Mouse (Mus musculus) lung, adult 2 months (tissue): ENCODE results near the gene Ticrr. TPM values are rescaled to one million over a fixed set of nuclear protein-coding genes. Genes with fewer than 3 reads are reported as not detected.

ENCODE experiments used
- DNase-seq: peaks from one replicate; pipeline ENCODE4 v3.0.0; 2022
- H3K4me1 ChIP-seq: fragments of 200-500 bp; 2 replicates; pipeline ENCODE4 v1.6.1; 2011; ENCODE audit warnings: low read length; ENCODE audit not compliant: control insufficient read depth, insufficient read depth
- H3K4me3 ChIP-seq: fragments of 200-500 bp; replicated peaks from 2 replicates; pipeline ENCODE3; 2011; ENCODE audit warnings: low read depth, mild to moderate bottlenecking, control low read depth, low read length; ENCODE audit errors: extremely low read depth
- CTCF ChIP-seq: fragments of 200-500 bp; IDR thresholded peaks from 2 replicates; pipeline ENCODE4 v1.5.1; 2011; ENCODE audit warnings: mild to moderate bottlenecking, low read length, control low read depth; ENCODE audit not compliant: insufficient read depth
- POLR2A ChIP-seq: fragments of 200-500 bp; IDR thresholded peaks from 2 replicates; pipeline ENCODE4 v1.6.1; 2011; ENCODE audit warnings: low read depth, mild to moderate bottlenecking, control low read depth, low read length, borderline replicate concordance; ENCODE audit errors: extremely low read depth
- WGBS: fragments of 180-500 bp; shearing (Covaris S2); methylation state at CpG from one replicate; pipeline ENCODE4 v1.1.7; 2018; 5-methylcytosine and 5-hydroxymethylcytosine counted together
- polyA plus RNA-seq: library from polyadenylated mRNA; depleted of rRNA; stranded (reverse); fragments of >200 nt; gene quantifications from 2 replicates; pipeline ENCODE4 v1.2.3, GENCODE M21; 2012

Ticrr gene
- polyA plus RNA-seq, 1 experiment, result 0.12 TPM

GRCm38 (mm10) chr7:79628271-79628913, 31.6 kb upstream of the Ticrr start:
- WGBS, result 63% methylated on average over 4 of the region's 4 CpGs
- Histone ChIP-seq H3K4me1 (no peaks in the 10 kb centered on the region), H3K4me3 (no peak overlapping the region)
- TF ChIP-seq POLR2A (no peak), CTCF (no peak)
- no peak for DNase-seq

GRCm38 (mm10) chr7:79631773-79632348, 28.1 kb upstream of the Ticrr start:
- Histone ChIP-seq H3K4me1 (no peaks in the 10 kb centered on the region), H3K4me3 (no peak overlapping the region)
- 22% methylated on average over 13 of the region's 13 CpGs for WGBS
- no peak for DNase-seq
- no peak for TF ChIP-seq POLR2A
- no peak for TF ChIP-seq CTCF

DNA sequence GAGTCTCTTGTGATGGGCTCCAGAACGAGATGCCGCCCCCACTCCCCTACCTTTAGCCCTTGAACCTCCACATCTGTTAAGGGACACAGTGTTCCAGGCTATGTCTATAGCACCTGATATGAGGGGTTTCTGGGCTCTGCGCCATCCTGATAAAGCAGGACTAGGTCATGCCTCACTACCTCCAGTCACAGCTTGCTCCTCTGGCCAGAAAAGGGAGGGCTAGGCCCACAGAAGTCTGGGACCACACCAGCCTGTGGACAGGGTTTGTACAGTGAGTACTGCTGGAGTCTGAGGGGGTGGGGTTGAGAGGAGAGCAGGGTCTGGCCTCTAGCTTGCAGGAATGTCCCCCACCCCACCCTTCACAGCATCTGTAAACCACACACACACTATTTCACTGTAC, 12.8 kb upstream of the Ticrr start:
- whole genome bisulfite sequencing, result 85% methylated on average over 3 of the region's 3 CpGs
- no peak for DNase-seq
- Histone ChIP-seq H3K4me1 (no peaks in the 10 kb centered on the region), H3K4me3 (no peak overlapping the region)
- TF ChIP-seq CTCF, result no peak
- no peak for TF ChIP-seq POLR2A

DNA sequence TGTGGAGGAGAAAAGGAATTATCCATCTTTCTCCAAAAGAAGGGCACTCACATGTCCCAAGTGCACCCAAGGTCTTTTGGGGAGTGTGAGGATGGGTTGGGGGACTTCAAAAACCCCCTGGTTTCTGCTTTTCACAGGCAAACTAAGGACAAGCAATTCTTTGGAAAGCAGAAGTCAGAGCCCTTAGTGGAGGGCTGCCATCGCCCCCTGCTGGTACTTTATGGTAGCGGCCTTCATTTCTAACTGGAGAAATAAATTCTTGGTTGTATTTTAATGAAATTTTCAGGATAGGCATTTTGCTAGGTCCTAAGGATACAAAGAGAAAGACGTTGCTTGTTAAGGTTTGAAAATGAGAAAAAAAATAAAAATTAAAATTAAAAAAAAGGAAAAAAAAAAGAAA, 11.0 kb upstream of the Ticrr start:
- WGBS, result 6% methylated on average over 3 of the region's 3 CpGs
- TF ChIP-seq CTCF (peak; percentile 67), POLR2A (no peak)
- H3K4me3 ChIP-seq, result no peak overlapping the region
- no peaks in the 10 kb centered on the region for H3K4me1 ChIP-seq
- DNase-seq, result peak; percentile 35

DNA sequence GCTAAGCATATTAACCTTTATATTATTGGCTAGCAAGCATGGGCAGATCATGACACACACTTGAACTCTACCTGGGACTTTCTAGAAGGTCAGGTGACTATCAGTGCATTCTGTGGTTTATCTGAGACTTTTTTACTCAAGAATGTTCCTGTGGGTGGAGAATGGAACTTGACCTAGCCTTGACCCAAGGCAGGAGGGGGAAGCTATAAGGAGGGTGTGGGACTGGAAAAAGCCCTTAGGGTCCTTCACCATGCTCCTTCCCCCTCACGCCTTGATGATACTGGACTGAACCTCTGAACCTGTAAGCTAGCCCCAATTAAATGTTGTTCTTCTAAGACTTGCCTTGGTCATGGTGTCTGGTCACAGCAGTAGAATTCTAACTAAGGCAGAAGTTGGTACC, 5.8 kb upstream of the Ticrr start:
- DNase-seq, result no peak
- TF ChIP-seq CTCF, result no peak
- TF ChIP-seq POLR2A, result no peak
- 91% methylated on average over 1 of the region's 1 CpGs for WGBS
- no peaks in the 10 kb centered on the region for H3K4me1 ChIP-seq
- H3K4me3 ChIP-seq, result no peak overlapping the region

DNA sequence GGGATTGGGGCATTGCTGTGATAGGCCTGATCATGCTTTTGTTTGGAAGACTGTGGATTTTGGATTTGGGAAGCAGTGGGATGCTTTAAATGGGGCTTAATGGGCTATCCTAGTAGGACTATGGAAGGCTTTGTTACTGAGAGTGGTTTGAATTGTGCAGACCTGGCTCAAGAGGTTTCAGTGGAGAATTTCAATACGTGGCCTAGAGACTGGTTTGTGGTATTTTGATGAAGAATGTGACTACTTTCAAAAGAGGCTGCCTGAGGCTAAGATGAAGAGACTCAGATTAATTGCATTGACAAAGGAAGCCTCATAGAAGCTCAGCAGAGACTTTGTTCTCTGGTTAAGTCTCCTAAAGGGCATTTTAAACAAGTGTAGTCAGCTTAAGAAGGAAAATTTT, 5.4 kb upstream of the Ticrr start:
- TF ChIP-seq CTCF, result no peak
- TF ChIP-seq POLR2A, result no peak
- Histone ChIP-seq H3K4me3 (no peak overlapping the region), H3K4me1 (no peaks in the 10 kb centered on the region)
- WGBS, result 44% methylated on average over 1 of the region's 1 CpGs
- no peak for DNase-seq

DNA sequence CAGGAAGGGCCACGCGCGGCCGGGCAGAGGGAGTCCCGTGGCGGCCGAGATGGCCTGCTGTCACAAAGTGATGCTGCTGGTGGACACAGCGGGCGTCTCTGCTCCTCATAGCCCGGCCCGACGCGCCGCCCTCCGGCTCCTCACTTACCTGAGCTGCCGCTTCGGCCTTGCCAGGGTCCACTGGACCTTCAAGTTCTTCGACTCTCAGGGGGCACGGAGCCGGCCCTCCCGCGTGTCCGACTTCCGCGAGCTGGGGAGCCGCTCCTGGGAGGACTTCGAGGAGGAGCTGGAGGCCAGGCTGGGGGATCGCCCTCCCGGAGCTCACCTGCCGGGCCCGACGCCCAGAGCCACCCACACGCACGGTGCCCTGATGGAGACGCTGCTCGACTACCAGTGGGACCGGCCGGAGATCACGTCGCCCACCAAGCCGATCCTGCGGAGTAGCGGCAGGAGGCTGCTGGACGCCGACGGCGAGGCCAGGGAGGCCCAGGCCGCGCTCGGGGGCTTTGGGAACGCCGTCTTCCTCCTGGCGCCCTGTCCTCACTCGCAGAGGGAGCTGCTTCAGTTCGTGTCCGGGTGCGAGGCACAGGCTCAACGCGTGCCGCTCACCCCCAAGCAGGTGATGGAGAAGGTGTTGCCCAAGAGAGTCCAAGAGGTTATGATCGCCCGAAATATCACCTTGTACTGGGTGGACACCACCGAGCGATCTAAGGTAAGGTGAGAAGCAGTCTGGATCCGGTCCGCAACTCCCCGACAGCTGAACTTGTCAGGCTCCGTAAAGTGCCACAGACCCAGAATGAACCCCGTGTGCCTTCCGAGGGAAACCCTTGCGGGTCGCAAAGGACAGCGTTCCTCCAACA, 525 bp downstream of the Ticrr start:
- under 1% methylated on average over 73 of the region's 73 CpGs for WGBS
- Histone ChIP-seq H3K4me1 (peaks cover 3% of the 10 kb centered on the region; the same call in 1 of the 2 replicates), H3K4me3 (peak overlapping the region; percentile 52)
- DNase-seq, result no peak
- no peak for TF ChIP-seq POLR2A
- no peak for TF ChIP-seq CTCF

DNA sequence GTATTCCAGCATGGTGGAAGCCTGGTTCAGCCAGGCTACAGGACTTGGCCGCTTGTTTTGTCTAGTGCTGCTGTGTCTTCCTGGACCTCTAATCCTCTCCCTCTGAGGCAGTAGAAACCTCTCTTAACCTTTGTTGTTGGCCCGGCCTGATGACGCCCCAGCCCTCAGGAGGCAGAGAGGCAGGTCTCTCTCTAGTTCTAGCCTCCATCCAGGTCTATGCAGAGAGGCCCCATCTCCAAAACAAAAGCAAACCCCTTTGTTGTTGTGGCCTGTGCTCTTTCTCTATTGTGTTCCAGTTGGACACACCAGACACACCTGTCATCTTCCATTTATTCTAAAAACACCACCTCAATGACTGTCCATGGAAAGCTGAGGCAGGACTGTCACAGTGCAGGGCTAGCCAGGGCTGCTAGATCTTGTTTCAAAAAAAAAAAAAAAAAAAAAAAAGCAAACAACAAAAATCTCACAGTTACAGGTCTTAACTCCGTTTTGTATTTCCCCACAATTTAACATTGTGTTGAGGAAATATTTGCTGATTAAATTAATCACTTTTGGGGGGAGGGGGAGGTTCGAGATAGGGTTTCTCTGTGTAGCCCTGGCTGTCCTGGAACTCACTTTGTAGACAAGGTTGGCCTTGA, 1.4 kb downstream of the Ticrr start:
- Histone ChIP-seq H3K4me1 (peaks cover 3% of the 10 kb centered on the region; the same call in 1 of the 2 replicates), H3K4me3 (no peak overlapping the region)
- no peak for DNase-seq
- TF ChIP-seq POLR2A, result no peak
- TF ChIP-seq CTCF, result no peak
- WGBS, result 16% methylated on average over 5 of the region's 5 CpGs

DNA sequence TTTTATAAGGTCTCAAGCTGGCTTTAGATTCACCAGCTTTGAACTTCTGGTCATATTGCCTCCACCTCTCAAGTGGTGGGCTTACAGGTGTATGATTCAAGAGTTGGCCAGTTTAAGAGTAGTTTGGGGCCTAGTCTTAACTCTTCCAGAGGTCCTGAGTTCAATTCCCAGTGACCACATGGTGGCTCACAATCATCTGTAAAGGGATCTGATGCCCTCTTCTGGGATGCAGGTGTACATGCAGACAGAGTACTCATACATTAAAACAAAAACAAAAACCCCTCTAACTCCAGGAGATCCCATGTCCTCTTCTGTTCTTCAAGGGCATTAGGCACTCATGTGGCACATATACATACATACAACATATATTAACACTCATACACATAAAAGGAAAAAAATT, 6.7 kb downstream of the Ticrr start:
- Histone ChIP-seq H3K4me1 (no peaks in the 10 kb centered on the region), H3K4me3 (no peak overlapping the region)
- no peak for DNase-seq
- no peak for TF ChIP-seq POLR2A
- no peak for TF ChIP-seq CTCF
